Mouse (Mus musculus) brain, embryonic 14.5 days (tissue): ENCODE data around the gene A2ml1. TPM values are rescaled to one million over a fixed set of nuclear protein-coding genes. Genes with fewer than 3 reads are reported as not detected.

Source experiments
- DNase-seq: peaks from one replicate; pipeline ENCODE4 v3.0.0-alpha.2; 2011; ENCODE audit warnings: low read depth
- CTCF ChIP-seq: fragments of 200-500 bp; IDR thresholded peaks from 2 replicates; pipeline ENCODE4 v1.5.1; 2012; ENCODE audit warnings: inconsistent platforms, mild to moderate bottlenecking, moderate library complexity, borderline replicate concordance; ENCODE audit not compliant: insufficient read depth, insufficient read length; ENCODE audit errors: extremely low read depth
- POLR2A ChIP-seq: fragments of 200-500 bp; IDR thresholded peaks from 2 replicates; pipeline ENCODE4 v1.6.1; 2012; ENCODE audit warnings: mild to moderate bottlenecking, inconsistent platforms, borderline replicate concordance; ENCODE audit not compliant: poor library complexity, insufficient read depth, insufficient read length, severe bottlenecking; ENCODE audit errors: extremely low read depth
- polyA plus RNA-seq: library from polyadenylated mRNA; depleted of rRNA; stranded (reverse); fragments of >200 nt; gene quantifications from 2 replicates; pipeline ENCODE4 v1.2.3, GENCODE M21; 2012

A2ml1 gene
- polyA plus RNA-seq, 1 experiment, result 0.83 TPM

DNA sequence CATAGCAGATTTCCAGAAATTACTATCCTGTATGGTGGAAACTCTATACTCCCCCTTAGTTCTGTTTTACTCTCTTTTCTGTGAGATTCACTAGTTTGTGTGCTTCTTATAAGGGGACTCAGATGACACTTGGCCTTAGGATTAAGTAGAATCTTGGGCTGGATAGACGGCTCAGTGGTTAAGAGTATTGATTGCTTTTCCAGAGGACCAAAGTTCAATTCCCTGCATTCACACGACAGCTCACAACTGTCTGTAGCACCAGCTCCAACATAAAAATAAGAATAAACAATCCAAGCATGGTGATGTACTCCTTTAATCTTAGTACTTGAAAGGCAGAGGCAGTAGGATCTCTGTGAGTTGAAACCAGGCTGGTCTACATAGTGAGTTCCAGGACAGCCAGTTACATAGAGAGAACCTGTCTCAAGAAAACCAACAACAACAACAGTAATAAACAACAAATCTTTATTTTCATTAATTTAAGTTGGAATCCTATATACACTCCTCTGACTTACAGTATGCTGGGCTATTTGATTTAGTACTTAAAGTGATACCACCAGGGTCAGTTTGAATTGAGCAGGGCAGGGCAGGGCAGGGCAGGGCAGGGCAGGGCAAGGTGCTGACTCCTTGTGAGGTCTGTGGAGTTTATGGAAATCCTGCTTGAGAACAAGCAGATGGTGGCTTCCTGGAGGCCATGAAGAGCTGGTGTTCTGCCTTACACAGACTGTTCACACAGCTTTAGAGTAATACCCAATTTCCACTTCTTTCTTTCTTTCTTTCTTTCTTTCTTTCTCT is 17.0 kb upstream of the A2ml1 start:
- no peak for DNase-seq
- no peak for TF ChIP-seq CTCF
- no peak for TF ChIP-seq POLR2A

DNA sequence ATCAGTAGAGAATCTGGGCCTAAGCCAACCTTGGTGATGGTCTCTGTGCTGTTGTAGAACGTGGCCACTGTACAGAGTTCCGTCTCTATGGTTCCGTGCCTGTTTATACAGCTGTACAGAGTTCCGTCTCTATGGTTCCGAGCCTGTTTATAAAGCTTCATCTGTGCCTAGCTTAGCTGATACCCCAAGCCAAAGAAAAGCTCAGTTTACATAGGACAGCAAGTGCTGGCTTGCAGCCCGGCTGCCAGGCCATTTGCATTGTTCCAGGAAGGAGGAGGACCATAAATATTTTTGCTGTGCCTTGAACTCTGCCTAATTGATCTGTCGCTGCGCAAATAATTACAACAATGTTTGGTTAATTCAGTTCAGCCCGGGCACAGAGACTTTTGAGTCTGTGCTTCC is 15.7 kb upstream of the A2ml1 start:
- TF ChIP-seq POLR2A (no peak), CTCF (no peak)
- DNase-seq, result peak; percentile 90

DNA sequence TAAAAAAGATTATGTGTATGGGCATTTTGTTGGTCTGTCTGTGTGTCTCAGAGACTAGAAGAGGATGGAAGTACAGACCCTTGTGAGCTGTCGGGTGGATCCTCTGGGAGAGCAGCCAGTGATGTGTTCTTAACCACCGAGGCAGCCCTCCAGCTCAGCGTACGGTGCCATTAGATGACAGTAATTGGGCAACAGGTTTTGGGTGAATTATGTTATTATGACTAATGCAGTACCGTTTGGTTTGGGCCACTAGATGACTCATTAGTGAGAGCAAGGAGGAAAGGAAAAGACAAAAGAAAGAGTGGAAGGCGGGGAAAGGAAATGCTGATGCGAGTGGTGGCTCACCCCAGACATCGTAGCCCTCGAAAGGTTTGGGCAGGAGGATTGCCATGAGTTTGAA is 13.2 kb upstream of the A2ml1 start:
- DNase-seq, result no peak

DNA sequence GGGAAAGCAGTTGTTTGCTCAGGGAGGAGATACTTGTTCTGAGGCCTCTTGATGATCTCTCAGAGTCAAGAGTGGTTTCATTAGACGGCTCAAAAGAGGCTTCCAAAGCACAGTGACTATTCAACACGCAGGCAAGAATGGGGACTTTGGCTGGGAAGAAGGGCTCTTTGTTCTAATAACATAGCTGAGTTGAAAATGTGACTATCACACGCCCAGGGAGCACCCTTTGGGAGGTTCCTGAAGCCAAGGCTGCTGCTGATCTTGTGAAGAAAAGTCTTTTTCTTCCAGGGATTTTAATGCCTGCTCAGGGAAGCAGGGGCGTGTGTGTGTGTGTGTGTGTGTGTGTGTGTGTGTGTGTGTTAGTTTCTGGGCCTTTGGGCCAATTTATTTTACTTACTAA is 8.0 kb upstream of the A2ml1 start:
- peak; percentile 22 for DNase-seq
- no peak for TF ChIP-seq CTCF
- no peak for TF ChIP-seq POLR2A

More for the DNA sequence above, 13.2 kb upstream of the A2ml1 start:
- TF ChIP-seq CTCF (no peak), POLR2A (no peak)

DNA sequence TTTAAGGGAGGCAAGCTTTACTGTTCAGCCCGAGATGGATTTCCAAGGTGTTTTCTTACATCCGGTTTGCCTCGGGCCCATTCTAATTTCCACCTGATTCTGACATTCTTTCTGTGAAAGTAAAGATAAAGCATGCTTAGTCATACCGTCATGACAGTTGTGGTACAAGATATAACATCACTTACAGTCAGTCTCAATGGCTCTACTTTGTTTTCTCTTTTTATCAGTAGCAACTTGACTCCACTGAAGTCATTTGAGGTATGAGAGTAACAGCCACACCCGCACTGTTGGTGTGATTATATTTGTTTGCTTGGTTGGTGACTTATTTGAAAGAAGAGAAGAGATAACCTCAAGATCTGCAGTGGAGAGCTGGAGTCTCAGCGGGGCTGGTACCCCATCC is 6.2 kb upstream of the A2ml1 start:
- TF ChIP-seq POLR2A, result no peak
- TF ChIP-seq CTCF, result no peak
- DNase-seq, result no peak

DNA sequence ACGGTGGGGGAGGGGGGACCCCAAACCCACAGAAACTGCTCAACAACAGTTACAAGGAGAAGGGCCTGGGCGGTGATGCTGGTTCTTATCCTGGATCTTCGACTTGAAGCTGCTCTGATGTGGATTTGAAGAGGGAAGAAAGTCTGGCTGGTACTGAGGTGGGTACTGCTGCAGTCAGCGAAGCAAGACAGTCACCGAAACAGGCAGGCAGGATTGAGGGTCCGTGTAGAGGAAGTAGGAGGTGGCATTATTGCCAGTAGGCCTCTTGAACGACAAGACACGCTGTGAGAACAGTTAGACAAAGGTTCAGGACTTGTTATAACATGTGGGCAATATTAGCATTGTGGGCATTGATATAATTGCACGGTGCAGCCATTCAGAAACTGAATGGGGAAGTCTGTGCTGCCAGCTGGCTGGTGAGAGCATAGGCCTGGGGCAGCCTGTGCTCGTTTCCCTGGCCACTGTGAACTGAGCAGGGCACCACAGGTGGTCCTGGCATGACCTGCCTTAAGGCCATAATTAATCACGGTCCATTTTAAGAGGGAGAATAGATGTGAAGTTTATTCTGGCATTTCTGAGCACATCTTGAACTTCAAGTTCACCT is 4.3 kb upstream of the A2ml1 start:
- no peak for TF ChIP-seq POLR2A
- no peak for TF ChIP-seq CTCF
- DNase-seq, result peak; percentile 58

DNA sequence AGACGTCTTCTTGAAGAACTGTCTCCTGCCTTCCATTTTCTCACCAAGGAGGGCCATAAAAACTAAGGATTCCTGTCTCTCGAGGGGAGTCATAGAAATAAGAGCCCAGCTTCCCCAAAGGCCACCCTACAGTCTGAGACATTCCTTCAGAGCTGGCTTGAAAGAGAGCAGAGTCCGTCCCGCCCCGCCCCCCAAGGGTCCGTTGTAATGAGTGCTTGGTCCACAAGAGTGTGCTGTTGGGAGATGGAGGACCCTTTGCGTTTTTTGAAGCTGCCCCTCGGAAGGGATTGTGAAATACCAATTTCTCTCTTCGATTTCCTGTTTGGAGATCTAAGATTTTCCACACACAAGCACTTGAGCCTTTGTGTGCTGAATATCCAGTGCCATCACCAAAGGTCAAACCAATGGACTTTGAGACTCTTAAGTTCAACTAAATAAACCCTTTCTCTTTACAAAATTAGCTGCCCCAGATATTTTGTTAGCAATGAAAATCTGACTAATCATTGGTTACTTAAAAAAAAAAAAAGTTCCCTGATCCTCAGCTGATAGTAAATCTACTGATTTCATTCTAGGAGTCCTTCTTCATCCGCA is 2.8 kb upstream of the A2ml1 start:
- DNase-seq, result peak; percentile 45
- TF ChIP-seq CTCF (peak; percentile 69), POLR2A (no peak)

DNA sequence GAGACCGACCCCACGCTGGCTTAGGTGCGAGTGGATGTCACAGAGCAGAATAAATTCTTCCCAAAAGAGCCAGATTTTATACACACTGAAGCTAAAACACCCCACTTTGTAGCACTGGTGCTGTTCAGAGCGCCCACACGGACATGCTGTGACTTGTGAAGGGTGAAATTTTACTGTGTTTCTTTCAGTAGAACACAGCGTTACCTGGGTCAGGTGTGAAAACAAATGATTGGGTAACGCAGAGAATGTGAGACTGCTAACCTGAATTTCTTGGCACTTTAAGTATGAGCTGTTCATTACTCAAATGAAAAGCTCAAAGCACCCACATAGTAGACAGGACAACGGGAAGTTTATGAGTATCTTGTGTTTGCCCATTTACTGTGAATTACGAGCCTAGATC is 4.1 kb downstream of the A2ml1 start:
- TF ChIP-seq CTCF, result no peak
- TF ChIP-seq POLR2A, result no peak
- DNase-seq, result no peak

DNA sequence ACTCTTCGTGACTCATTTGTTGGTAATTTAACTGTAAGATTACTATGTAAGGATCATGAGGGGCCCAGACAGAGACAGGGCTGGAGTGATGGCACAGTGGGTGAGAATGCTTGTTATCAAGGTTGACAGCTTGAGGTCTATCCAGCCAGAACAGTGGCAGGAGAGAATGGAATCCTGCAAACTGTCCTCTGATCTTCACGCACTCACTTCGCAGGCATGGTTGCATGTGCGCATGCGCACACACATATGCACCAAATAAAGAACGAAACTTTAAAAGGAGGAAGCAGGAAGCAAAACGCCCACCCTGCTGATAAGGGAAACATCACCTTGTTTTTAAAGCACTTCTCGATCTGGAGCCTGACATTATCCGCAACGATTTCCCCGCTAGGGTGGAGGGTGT is 14.8 kb downstream of the A2ml1 start:
- TF ChIP-seq CTCF (no peak), POLR2A (no peak)
- no peak for DNase-seq

DNA sequence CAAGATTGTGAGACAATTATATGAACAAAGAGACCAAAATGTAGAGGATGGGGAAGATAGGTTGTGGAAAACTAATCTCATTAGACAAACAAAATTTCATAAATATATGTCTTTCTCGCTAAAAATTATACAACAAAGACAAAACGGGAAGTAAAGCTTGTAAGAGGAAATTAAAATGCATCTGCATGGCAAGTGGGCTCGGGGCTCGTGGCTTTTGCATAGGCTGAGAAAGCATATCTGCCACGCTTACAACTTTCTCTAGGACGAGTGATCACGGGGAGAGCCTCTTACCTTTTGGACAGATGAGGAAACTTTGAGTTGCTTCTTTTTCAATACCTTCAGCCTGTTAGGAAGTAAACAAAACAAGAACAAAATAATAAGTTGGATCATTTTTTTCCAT is 27.4 kb downstream of the A2ml1 start:
- DNase-seq, result no peak
- TF ChIP-seq CTCF, result no peak
- no peak for TF ChIP-seq POLR2A

DNA sequence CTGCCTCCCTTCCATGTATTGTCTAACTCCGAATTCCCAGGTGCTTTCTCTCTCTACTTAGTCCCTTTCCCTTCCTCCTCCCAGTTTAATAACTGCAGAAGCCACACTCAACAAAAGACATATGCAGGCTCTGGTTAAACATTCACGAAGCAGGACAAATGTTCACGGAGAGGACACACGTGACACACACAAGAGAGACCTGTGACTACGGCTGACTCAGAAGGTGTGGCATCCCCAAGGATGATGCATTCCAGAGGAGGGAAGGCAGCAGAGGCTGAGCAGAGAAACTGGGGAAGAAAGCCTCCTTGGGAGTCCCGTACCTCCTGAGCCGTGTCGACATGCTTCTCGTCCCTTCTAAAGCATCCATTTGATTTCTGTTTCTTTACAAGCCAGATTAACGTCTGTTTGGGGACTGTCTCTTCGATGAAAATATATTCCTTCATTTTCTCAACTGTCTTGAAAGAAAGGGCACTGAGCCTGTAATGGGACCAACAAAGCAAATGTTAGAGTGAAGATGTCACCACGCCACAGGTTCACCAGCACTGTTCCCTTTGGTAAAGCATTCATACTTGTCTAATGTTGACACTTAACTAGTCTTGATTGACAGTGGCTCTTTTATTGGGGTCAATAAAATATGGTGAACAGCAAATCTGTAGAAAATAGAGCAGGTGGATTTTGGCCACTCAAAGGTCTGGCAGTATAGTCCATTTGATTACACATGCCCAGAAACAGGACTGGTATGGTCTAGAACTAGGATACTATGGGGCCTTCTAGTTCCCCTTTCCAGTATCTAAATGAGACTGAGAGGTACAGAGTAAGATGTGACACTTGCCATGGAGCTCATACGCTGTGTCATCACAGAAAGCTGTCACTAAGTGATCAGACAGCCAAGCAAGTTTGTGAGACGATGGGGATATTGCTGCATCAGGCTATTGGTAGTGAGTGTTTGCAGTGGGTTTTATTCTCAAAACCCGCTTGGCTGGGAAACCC is 31.6 kb downstream of the A2ml1 start:
- TF ChIP-seq POLR2A, result no peak
- no peak for TF ChIP-seq CTCF
- DNase-seq, result no peak

DNA sequence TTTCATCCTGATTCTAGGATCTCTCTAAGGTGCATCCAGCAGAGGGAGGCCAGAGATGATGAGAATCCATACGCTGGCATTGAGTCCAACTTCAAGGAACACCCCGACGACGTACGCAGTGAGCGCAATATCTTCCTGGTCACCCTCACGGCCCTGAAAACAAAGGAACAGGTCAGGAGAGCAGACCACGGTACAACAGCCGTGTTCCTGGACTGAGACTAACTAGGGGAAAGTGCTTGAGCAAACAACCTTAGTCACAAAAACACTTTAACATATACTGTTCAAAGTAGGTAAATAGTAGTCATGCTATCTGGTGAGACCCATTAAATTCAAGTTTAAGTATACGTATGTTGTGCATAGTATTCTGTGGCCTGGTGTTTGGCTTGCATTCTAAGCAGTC is 32.9 kb downstream of the A2ml1 start:
- TF ChIP-seq CTCF (no peak), POLR2A (no peak)
- no peak for DNase-seq
